Mouse (Mus musculus) ovary, adult 18-20 months (tissue): ENCODE results near the gene Ear2.
"Not testable (repeated sequence)": the region's sequence is repeated elsewhere in the genome, so short reads cannot be mapped to it uniquely, and the experiment has no call there.

Source experiments
- DNase-seq: peaks from one replicate; pipeline ENCODE4 v3.0.0; 2022; ENCODE audit warnings: low spot score, mixed read lengths

The Ear2 gene

GRCm38 (mm10) chr14:44102354-44102753, at the start of gene Ear2:
TSS of gene Ear2 (plus strand) at chr14:44102654.
- not testable (repeated sequence) for DNase-seq

DNA sequence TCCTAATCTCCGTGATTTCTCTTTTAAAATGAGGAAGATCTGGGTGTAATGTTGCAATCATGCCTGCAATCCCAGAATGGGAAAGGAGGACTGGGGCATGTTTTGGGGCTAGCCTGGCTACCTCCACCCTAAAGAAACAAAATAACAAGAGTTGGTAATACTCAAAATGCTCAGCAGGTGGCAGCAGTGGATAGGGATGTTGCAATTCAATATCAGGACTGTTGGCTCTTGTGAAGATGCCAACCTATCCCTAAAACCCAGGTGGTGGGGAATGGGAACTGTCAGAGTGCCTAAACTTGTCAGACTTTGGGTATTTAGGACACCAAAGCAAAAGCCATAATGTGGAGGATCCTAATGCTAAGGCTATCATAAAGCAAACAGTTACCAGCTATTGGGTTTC, 34.6 kb upstream of the Ear2 start:
- not testable (repeated sequence) for DNase-seq

GRCm38 (mm10) chr14:44070595-44070994, 31.9 kb upstream of the Ear2 start:
- not testable (repeated sequence) for DNase-seq

DNA sequence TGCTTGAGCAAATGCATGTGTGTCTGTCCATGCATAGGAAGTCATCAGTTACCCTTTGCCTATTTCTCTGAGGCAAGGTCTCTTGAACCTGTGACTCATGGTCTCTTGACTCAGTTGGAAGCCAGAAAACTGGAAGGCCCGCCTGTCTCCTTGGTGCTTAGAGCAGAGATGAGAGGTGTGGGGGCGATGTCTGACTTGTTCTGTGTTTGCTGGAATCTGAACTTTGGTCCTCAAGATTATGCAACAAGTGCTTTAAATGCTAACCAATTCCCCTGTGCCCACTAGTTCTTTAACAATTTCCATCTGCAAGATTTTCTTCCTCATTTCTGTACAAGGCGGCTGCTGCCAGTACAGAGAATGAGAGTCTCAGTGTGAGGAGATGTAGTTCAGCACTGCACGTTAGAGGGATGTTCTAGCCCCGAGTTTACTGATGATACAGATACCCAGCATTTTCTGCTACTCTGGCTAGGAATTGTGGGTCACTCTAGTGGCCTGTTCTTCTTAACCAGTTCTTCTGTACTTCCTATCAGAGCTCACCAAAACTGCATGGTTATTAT, 24.6 kb upstream of the Ear2 start:
- not testable (repeated sequence) for DNase-seq

DNA sequence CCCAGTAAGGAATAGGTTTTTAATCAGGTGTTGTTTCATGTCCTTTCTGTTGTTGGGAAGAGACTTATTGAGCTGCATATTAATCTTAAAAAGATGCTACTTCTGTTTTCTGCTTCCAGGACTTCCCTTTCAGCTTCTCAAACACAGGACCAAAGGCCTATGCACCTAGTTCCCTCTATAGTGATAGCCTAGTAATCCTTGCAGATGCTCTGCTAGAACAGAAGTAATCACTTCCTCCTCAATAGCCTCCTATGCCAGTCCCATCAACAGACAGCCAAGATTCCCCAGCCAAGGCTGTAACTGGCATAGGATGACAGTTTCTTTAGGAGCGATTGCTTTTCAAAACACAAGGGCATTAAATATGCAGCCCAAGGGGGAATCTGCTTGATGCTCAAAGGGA, 15.9 kb upstream of the Ear2 start:
- not testable (repeated sequence) for DNase-seq

- DNase-seq, result not testable (repeated sequence)
These were observed 14.9 kb upstream of the Ear2 start for GRCm38 (mm10) chr14:44087535-44087934.

DNA sequence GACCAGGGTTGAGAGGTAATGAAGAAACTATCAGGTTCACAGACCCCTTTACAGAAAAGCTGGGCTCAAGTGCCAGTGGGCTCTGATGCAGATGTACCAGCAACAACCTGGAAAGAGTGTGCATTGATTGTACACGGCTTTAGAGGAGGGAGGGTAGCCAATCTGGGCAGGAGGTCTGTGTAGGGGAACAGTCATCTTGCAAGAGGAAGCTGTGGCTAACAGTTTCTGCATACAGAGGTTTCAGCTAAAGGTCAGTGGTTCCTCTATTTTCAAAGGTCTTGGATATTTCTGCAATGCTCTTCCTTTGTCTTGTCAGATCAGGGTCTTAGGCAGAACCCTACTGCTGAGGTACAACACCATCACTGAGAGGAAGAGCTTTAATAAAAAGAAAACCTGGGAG, 10.9 kb upstream of the Ear2 start:
- DNase-seq, result not testable (repeated sequence)

GRCm38 (mm10) chr14:44094445-44094844, 8.0 kb upstream of the Ear2 start:
- not testable (repeated sequence) for DNase-seq

DNA sequence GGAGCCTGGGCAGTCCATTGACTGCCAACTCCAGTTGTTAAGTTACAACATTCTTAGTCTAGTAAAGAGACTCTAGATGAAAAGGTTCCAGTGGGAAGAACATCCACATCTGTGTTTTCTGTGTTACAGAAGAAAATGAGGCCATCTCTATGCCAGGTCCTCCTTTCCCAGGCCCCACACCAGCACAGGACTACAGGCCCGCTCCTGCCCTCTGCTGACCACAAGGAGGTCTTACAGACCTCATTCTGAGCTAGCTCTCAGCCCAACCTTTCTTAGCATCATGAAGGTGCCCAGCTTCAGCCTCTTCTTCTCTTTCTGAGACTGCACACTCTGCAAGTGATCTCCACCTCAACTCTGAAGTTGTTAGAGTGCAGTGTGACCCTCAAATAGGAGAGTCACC, 2.4 kb upstream of the Ear2 start:
- not testable (repeated sequence) for DNase-seq

DNA sequence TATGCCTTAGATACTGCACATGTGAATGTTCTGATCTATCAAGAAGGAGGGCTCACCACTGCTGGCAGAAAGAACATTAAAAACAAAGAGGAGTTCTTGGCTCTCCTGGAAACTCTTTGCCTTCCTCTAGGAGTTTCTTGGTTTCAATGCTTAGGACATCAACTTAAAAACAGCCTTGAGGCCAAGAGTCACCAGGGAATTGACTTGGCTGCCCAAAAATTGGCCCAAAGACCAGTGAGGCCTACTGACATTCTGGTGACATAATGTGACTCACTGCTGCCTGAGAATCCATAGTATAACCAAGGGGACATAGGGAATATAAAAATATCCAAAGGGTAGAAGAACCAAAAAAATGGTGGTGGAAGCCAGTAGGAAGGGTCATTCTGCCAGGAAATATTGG, 8.5 kb downstream of the Ear2 start:
- no peak for DNase-seq

GRCm38 (mm10) chr14:44123551-44123950, 21.1 kb downstream of the Ear2 start, which contains the start of gene Gm3327:
TSS of gene Gm3327 (plus strand) at chr14:44123851.
- not testable (repeated sequence) for DNase-seq
